Mouse (Mus musculus): Measurements from ENCODE around the gene Ltb4r1. TPM values are rescaled to one million over a fixed set of nuclear protein-coding genes. Genes with fewer than 3 reads are reported as not detected.
A peak's percentile ranks its signal among the peaks of the same experiment; 100 is the strongest.

Ltb4r1 gene
- total and polyA plus RNA-seq, 3 experiments: 0.21 to 0.33 TPM; not detected in 1

DNA sequence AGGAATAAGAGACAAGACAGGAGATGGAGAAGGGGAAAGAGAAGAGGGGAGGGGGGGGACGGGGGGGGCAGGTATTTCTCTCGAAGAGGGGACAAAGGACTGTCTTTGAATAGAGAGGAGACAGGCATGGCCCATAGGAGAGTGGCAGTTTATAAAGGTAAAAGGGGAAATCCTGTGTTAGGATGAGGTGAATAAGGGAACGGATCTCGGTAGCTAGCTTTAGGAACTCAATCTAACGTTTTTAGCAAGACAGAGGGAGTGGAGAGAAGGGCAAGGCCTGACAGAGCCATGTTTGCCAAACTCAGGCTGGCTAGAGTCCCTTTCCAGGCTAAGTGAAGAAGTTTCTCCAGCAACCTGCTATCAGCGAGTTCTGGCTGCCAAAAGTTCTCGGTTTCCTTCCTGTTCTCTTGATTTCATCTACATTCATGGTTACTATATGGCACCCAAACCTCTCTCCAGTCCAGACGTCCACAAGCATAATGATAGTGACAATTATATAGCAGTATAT, 43.3 kb upstream of the Ltb4r1 start:
- peak overlapping the region; percentile 56; the same call in 1 of the 2 replicates for H3K9ac ChIP-seq (ENCODE audit: insufficient read depth, low read depth)
- H3K9me3 ChIP-seq (replicated peaks; ENCODE audit: low read length): no peaks in the 10 kb centered on the region
- H3K36me3 ChIP-seq (replicated peaks in 1 of 2; ENCODE audit: control insufficient read depth in 1 of 2, insufficient read depth in 1 of 2, low read length in 1 of 2): peaks cover 23 to 32% of the 10 kb centered on the region in 2 experiments
- H3K27me3 ChIP-seq (replicated peaks): peaks cover 18% of the 10 kb centered on the region
- DNase-seq (ENCODE audit: extremely low read depth): no peak
- in situ Hi-C loops (cut with MboI; ENCODE audit: low pct_ligation_motif_present, low pct_unique_long_range_greater_than_20kb, low sequenced_read_pairs): no loop called here
- no peaks in the 10 kb centered on the region for H3K79me2 ChIP-seq (replicated peaks; ENCODE audit: control insufficient read depth, extremely low read depth, insufficient read depth, poor library complexity, severe bottlenecking)
- peaks cover 15 to 40% of the 10 kb centered on the region in 2 experiments for H3K4me1 ChIP-seq (ENCODE audit: control insufficient read depth in 1 of 2, insufficient read depth in 2 of 2)
- TF ChIP-seq IRF4 (IDR thresholded peaks at IDR 0.05; ENCODE audit: low read depth, low read length) (no peak), JUND (conservative IDR thresholded peaks at IDR 0.05; ENCODE audit: low read depth, low read length) (no peak)
- H3K27ac ChIP-seq (ENCODE audit: insufficient read depth, low read depth): no peak overlapping the region
- dilution Hi-C loops (cut with MboI; ENCODE audit: extremely low pct_ligation_motif_present, extremely low pct_unique_long_range_greater_than_20kb, low sequenced_read_pairs): no loop called here
- H3K4me2 ChIP-seq (ENCODE audit: insufficient read depth, low read depth, poor library complexity, severe bottlenecking): peak overlapping the region; percentile 46
- H3K4me3 ChIP-seq (replicated peaks in 1 of 3; ENCODE audit: low read depth in 2 of 3, low read length in 2 of 3, poor library complexity in 1 of 3): peak overlapping the region; percentile 44 to 84 (median 65)

DNA sequence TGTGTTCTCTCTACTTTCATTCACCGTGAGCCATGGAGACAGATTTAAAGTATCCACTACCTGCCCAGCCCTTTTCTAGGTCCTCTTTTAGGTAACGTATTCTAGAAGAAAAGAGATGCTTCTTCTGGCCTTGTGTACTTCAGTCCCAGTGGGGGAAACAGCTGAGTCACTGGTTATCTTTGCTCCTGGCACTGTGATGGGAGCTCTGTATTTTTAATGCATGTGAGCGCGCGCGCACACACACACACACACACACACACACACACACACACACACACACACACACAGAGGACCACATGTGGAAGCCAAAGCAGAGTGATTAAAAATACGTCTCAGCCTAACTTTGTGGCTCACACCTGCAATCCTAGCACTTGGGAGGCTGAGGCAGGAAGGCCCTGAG, 42.3 kb upstream of the Ltb4r1 start:
- no peak overlapping the region for H3K4me2 ChIP-seq (ENCODE audit: insufficient read depth, low read depth, poor library complexity, severe bottlenecking)
- H3K9me3 ChIP-seq (replicated peaks; ENCODE audit: low read length): no peaks in the 10 kb centered on the region
- no peaks in the 10 kb centered on the region for H3K79me2 ChIP-seq (replicated peaks; ENCODE audit: control insufficient read depth, extremely low read depth, insufficient read depth, poor library complexity, severe bottlenecking)
- H3K27ac ChIP-seq (ENCODE audit: insufficient read depth, low read depth): no peak overlapping the region
- dilution Hi-C loops (cut with MboI; ENCODE audit: extremely low pct_ligation_motif_present, extremely low pct_unique_long_range_greater_than_20kb, low sequenced_read_pairs) (no loop called here), in situ Hi-C loops (cut with MboI; ENCODE audit: low pct_ligation_motif_present, low pct_unique_long_range_greater_than_20kb, low sequenced_read_pairs) (no loop called here)
- no peak for TF ChIP-seq PAX5 (IDR thresholded peaks at IDR 0.05; ENCODE audit: low read length)
- TF ChIP-seq CHD1 (IDR thresholded peaks at IDR 0.05; ENCODE audit: low read depth, low read length): no peak
- TF ChIP-seq MAZ (IDR thresholded peaks at IDR 0.05; ENCODE audit: low read depth, low read length): no peak
- TF ChIP-seq NELFE (IDR thresholded peaks at IDR 0.05; ENCODE audit: low read depth, low read length): no peak
- no peak for DNase-seq (ENCODE audit: extremely low read depth)
- peaks cover 16 to 24% of the 10 kb centered on the region in 2 experiments for H3K36me3 ChIP-seq (replicated peaks in 1 of 2; ENCODE audit: control insufficient read depth in 1 of 2, insufficient read depth in 1 of 2, low read length in 1 of 2)
- H3K4me1 ChIP-seq (ENCODE audit: control insufficient read depth in 1 of 2, insufficient read depth in 2 of 2): peaks cover 15 to 45% of the 10 kb centered on the region in 2 experiments
- H3K4me3 ChIP-seq (replicated peaks in 1 of 3; ENCODE audit: low read depth in 2 of 3, low read length in 2 of 3, poor library complexity in 1 of 3): no peak overlapping the region
- H3K9ac ChIP-seq (ENCODE audit: insufficient read depth, low read depth): no peak overlapping the region
- H3K27me3 ChIP-seq (replicated peaks): peaks cover 22% of the 10 kb centered on the region

DNA sequence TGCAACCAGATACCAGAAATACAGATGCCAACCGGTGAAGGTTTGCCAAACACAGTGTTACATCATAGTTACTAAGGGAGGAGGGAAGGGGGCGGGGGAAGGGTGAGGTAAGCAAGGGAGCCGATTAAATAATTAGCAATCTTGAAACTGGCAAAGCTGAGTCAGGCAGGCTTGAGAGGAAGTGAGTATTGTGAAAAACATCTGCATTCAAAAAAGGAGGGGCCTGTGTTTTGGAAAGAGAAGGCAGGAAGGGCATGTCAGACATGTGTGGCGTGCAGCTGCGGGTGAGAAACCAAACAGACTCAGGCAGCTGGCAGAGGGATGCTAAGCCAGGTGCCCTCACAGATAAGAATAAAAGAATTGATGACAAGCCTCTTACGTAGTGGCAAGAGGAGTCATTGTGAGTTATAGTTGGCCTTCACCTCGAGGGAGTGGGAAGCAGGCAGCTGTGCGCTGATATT, 41.3 kb upstream of the Ltb4r1 start:
- in situ Hi-C loops (cut with MboI; ENCODE audit: low pct_ligation_motif_present, low pct_unique_long_range_greater_than_20kb, low sequenced_read_pairs): no loop called here
- peak; percentile 93 for DNase-seq (ENCODE audit: extremely low read depth)
- TF ChIP-seq MAFK (IDR thresholded peaks at IDR 0.05; ENCODE audit: insufficient replicate concordance, low read length): peak; percentile 82
- no peak for TF ChIP-seq POLR2A (IDR thresholded peaks at IDR 0.05; ENCODE audit: low read depth, low read length)
- peak; percentile 81 for TF ChIP-seq EP300 (IDR thresholded peaks at IDR 0.05; ENCODE audit: low read length)
- no peak for TF ChIP-seq ZKSCAN1 (IDR thresholded peaks at IDR 0.05; ENCODE audit: borderline replicate concordance, low read depth, low read length)
- TF ChIP-seq TBP (conservative IDR thresholded peaks at IDR 0.05; ENCODE audit: low read depth, low read length): no peak
- TF ChIP-seq MYC (IDR thresholded peaks at IDR 0.05; ENCODE audit: low read depth, low read length): peak; percentile 82
- TF ChIP-seq UBTF (IDR thresholded peaks at IDR 0.05; ENCODE audit: low read depth, low read length): no peak
- TF ChIP-seq USF1 (IDR thresholded peaks at IDR 0.05; ENCODE audit: low read depth, low read length): no peak
- no peak for TF ChIP-seq USF2 (conservative IDR thresholded peaks at IDR 0.05; ENCODE audit: low read depth, low read length)
- TF ChIP-seq ZNF384 (IDR thresholded peaks at IDR 0.05; ENCODE audit: low read depth, low read length): no peak
- no peak for TF ChIP-seq PAX5 (IDR thresholded peaks at IDR 0.05; ENCODE audit: low read length)
- no peak for TF ChIP-seq ZMIZ1 (IDR thresholded peaks at IDR 0.05; ENCODE audit: low read depth, low read length)
- TF ChIP-seq BHLHE40 (IDR thresholded peaks at IDR 0.05; ENCODE audit: low read depth, low read length): peak; percentile 98
- peak; percentile 99 for TF ChIP-seq MAZ (IDR thresholded peaks at IDR 0.05; ENCODE audit: low read depth, low read length)
- TF ChIP-seq SIN3A (IDR thresholded peaks at IDR 0.05; ENCODE audit: low read length): peak; percentile 94
- TF ChIP-seq SMC3 (IDR thresholded peaks at IDR 0.05; ENCODE audit: low read depth, low read length): no peak
- TF ChIP-seq MXI1 (IDR thresholded peaks at IDR 0.05; ENCODE audit: low read depth, low read length): peak; percentile 92
- TF ChIP-seq RAD21 (IDR thresholded peaks at IDR 0.05; ENCODE audit: low read depth, low read length): no peak
- TF ChIP-seq CTCF (conservative IDR thresholded peaks at IDR 0.05 in 1 of 2, IDR thresholded peaks at IDR 0.05 in 1 of 2; ENCODE audit: low read depth in 2 of 2, low read length in 2 of 2): no peak
- no peak for TF ChIP-seq HCFC1 (IDR thresholded peaks at IDR 0.05; ENCODE audit: low read depth, low read length)
- peak; percentile 99 for TF ChIP-seq TCF12 (IDR thresholded peaks at IDR 0.05; ENCODE audit: low read depth, low read length)
- TF ChIP-seq E2F4 (IDR thresholded peaks at IDR 0.05; ENCODE audit: insufficient replicate concordance, low read depth, low read length): no peak
- TF ChIP-seq GABPA (IDR thresholded peaks at IDR 0.05; ENCODE audit: insufficient replicate concordance, low read depth, low read length): no peak

More for the DNA sequence above, 41.3 kb upstream of the Ltb4r1 start:
- no peak overlapping the region for H3K4me3 ChIP-seq (replicated peaks in 1 of 3; ENCODE audit: low read depth in 2 of 3, low read length in 2 of 3, poor library complexity in 1 of 3)
- H3K36me3 ChIP-seq (replicated peaks in 1 of 2; ENCODE audit: control insufficient read depth in 1 of 2, insufficient read depth in 1 of 2, low read length in 1 of 2): peaks cover 5 to 13% of the 10 kb centered on the region in 2 experiments
- H3K27ac ChIP-seq (ENCODE audit: insufficient read depth, low read depth): peak overlapping the region; percentile 64
- no peaks in the 10 kb centered on the region for H3K79me2 ChIP-seq (replicated peaks; ENCODE audit: control insufficient read depth, extremely low read depth, insufficient read depth, poor library complexity, severe bottlenecking)
- H3K9me3 ChIP-seq (replicated peaks; ENCODE audit: low read length): no peaks in the 10 kb centered on the region
- peak overlapping the region; percentile 39; the same call in 1 of the 2 replicates for H3K9ac ChIP-seq (ENCODE audit: insufficient read depth, low read depth)
- peak overlapping the region; percentile 62 for H3K4me2 ChIP-seq (ENCODE audit: insufficient read depth, low read depth, poor library complexity, severe bottlenecking)
- peaks cover 24% of the 10 kb centered on the region for H3K27me3 ChIP-seq (replicated peaks)
- dilution Hi-C loops (cut with MboI; ENCODE audit: extremely low pct_ligation_motif_present, extremely low pct_unique_long_range_greater_than_20kb, low sequenced_read_pairs): no loop called here
- H3K4me1 ChIP-seq (ENCODE audit: control insufficient read depth in 1 of 2, insufficient read depth in 2 of 2): peaks cover 15 to 54% of the 10 kb centered on the region in 2 experiments

All from CH12.LX (cell line).